Mouse (Mus musculus): ENCODE results near the gene Ppt2.

DNA sequence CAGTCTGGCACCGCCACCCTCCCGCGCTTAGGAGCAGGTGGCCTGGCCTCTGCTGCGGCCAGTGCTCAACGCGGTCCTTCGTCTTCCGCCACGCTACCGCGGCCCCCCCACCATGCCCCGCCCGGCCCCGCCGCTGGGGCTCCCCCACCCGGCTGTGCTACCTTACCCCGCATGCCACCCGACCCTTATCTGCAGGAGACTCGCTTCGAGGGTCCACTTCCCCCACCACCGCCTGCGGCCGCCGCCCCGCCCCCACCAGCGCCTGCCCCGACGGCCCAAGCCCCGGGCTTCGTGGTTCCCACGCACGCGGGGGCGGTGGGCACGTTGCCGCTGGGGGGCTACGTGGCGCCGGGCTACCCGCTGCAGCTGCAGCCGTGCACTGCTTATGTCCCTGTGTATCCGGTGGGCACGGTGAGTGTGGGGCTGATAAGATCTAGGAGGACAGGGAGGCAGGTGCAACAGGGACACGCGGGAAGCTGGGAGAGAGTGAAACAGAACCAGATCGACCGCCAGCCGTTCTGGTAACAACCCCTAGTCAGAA lies 2.5 kb upstream of the Ppt2 start:
- no peak for TF ChIP-seq POLR2A (IDR thresholded peaks at IDR 0.05; ENCODE audit: borderline replicate concordance, low read depth, low read length)
- TF ChIP-seq CTCF (IDR thresholded peaks at IDR 0.05; ENCODE audit: low read depth, low read length) = no peak

Measured in bone marrow macrophage, adult 2 months (primary cell).